Mouse (Mus musculus): ENCODE measurements at regions not wholly inside any gene's neighbourhood (a gene's known extent, or its start where the extent isn't known, plus 50 kb on each side); places are given as distances from the start of the nearest gene placed in this dataset.
"Not testable (repeated sequence)": the region's sequence is repeated elsewhere in the genome, so short reads cannot be mapped to it uniquely, and the experiment has no call there.

GRCm38 (mm10) chr13:72184116-72184845 lies 220.8 kb upstream of the Irx1 start:
- no peak for DNase-seq

DNA sequence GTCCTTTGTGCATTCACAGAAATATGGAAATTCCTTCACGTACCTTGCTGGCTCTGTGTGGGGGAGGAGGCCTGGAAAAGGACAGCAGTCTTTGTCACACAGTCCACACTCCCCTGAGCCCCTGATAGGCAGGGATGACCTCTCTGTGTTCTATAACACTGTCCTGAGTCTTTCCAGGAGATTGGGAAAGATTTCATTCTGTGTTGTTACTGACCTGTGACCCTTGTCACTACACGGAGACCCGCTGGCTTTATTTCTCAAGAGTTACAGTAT lies 221.3 kb upstream of the Irx1 start:
- no peak for DNase-seq

GRCm38 (mm10) chr13:72195881-72196280 lies 232.4 kb upstream of the Irx1 start:
- DNase-seq: no peak

DNA sequence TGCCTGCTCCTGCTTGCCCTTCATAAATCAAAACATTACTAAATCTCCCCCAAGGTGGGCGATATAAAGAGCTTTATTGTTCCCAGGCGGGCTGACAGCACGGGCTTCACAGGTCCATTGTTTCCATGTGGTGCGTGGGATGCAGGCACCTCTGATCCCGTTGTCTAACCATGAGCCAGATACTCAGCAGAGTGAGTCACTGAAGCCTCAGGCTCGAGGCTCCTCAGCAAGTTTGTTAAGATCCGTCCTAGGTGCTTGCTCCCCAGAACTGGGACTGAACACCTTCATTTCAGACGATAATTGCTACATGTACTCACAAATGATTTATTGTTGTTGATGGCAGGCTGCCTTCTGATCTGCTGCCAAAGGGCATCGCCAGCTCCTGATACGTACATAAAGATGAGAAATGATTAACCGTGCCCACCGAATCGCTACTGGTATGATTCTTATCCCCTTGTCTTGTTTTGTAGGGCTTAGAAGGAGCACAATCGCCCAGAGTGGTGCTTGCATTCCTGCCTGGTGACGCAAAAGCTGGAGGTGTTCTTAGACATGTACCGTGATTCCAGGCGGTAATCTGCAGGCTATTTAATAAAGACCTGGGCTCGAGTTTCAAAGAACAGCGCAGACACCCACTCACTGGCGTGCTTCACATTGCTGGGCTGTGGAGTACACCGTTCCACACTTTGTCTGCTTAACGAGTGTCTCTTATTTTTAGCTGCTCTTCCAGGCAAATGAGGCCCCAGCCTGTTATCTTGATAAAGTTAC lies 235.0 kb upstream of the Irx1 start:
- peak; percentile 55 for DNase-seq

GRCm38 (mm10) chr13:72209518-72209917 lies 246.0 kb upstream of the Irx1 start:
- DNase-seq: no peak

- DNase-seq: no peak
Observed at GRCm38 (mm10) chr13:72209946-72210456, 246.5 kb upstream of the Irx1 start.

GRCm38 (mm10) chr13:72210474-72211309 lies 247.2 kb upstream of the Irx1 start:
- no peak for DNase-seq

- DNase-seq: no peak
Observed at GRCm38 (mm10) chr13:72211716-72212115, 248.2 kb upstream of the Irx1 start.

DNA sequence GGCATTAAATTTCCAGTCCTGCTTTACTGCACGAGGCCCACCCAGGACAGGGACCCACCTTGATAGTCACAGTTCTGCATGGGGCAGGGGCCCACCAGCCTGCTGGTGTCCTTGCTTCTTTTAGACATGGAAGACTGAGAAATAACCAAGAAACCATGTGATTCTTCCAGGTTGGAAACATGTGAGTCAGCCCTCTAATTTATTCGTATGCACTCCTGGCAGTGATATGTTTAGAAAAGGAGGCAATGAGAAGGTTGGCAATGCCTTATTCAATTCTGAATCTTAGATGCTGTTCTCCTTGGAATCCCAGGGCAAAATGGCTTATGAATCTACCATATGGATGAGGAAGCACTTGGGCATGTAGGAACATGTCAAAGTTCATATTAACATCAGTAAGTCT lies 249.2 kb upstream of the Irx1 start:
- DNase-seq: no peak

DNA sequence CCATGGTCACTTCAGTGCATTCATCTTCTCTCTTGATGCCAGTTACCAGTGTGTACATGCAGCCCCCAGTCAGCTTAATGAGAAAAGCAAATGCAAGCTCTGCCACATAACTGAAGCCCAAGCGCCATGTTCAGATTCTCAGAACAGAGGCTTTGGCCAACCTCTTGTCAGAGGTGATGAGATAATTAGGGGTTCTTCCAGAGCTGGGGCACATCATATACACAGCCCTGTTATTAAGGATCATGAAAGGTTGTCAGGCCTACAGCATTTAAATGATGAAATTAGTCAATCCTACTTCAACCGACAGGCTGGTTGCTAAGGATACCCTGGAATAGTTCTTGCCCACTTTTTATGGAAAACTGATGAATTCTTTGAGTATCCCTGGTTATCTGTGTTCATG lies 255.8 kb upstream of the Irx1 start:
- DNase-seq: no peak

DNA sequence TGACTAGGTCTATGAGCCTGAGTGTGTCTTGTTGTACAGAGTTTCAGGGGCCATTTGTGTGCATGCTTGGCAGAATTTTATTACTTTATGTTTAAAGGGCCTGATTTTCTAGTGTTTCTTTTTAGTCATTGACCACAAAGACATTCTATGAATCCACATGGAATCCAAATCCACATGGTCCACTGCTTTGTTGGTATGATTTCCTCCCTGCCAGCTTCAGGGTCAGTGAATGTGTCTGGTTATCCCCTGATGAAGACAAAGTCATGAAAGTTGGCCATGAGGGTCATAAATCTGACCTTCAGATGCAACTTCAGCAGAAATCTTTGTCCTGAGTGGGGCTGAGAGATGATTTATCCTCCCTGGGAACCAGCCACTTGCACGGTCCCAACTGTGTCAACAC lies 263.6 kb upstream of the Irx1 start:
- no peak for DNase-seq

DNA sequence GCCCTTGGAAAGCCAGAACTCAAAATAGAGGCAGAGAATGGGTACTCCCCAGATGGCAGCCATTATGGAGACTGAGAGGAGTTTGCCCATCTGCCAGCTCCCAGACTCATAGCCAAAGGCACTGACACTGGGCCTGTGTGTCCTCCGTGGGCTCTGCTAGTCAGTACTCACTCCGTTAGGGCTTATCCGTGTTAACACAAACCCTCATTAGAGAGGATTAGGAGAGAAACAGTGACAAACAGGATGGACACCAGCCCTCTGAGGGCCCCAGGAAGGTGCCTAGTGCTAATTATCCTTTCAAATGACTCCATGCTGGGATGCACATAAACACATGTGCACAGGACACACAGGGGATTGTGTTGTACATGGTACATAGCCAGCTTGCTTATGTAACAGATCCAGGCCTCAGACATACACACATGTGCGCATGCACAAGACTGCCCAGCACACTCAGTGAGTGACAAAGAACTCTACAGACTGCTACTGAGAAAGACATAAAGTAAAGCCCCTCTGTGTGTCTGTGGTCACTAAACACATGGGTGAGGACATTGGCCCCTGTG lies 267.6 kb upstream of the Irx1 start:
- DNase-seq: no peak

GRCm38 (mm10) chr13:72232080-72232479 lies 268.6 kb upstream of the Irx1 start:
- no peak for DNase-seq

- DNase-seq: no peak
Observed at GRCm38 (mm10) chr13:72241919-72242318, 278.4 kb upstream of the Irx1 start.

DNA sequence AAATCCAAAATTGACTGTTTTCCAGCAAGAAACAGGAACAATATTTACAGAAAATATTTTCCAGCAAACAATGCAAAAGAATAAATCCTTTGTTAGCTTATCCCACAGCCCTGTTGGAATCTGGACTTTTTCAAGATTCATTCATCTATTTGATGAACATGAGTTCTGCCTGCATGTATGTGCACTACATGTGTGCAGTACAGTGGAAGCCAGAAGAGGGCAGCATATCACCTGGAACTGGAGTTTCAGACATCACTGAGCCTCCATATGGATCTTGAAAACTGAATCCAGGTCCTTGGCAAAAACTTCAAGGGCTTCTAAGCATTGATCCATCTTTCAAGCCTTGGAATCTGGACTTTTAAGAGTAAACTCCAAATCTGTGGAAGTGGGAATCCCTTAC lies 286.9 kb upstream of the Irx1 start:
- DNase-seq: no peak

DNA sequence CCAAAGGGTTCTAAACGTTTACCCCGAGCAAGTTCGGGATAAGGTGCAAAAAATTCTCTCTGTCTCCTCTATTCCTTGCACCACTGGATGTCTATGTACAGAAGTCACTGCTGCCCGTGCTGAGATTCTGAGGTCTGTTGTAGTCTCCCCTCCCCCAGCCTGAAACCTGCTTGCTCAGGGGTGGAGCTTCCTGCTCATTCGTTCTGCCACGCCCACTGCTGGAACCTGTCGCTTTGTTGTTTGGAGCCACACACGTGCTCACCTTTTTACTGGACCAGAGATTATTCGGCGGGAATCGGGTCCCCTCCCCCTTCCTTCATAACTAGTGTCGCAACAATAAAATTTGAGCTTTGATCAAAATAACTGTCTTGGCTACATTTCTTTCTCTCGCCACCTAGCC lies 289.7 kb upstream of the Irx1 start:
- DNase-seq: not testable (repeated sequence)

DNA sequence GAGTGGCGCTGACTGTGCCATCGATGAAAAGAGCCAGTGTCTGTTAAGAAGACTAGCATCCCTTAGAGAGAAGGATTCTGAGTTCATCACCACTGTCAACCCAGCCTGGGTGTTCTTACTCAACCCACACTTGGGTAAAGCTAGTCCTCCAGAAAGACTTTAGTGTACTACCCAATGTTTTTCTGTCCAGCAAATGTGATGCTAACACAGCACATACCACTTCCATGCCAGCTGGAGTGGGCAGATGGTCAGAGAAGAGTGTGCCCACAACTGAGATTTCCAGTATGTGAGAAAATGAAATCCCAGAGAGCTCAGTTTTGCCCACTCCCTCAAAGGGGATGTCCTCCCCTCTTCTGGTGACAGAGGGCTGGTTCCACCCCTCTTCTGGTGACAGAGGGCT lies 295.3 kb upstream of the Irx1 start:
- no peak for DNase-seq

DNA sequence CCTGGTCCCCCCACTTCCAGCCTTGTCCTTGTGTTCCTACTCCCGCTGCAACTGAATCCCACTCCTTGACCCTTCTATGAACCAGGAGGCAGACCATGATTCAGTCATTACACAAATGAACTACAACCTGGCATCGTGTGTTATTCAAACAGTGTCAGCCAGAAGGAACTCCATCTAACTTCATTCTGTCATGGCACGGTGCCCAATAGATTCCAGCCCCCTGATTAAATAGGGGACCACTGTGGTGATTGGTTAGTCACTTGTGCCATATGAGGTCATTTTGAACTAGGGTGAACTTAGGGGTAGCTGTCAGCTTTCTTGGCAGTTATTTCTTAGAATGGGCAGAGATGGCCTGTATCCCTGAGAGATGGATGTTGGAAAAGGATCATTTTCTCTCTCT lies 300.9 kb upstream of the Irx1 start:
- no peak for DNase-seq

GRCm38 (mm10) chr13:72265116-72265515 lies 301.6 kb upstream of the Irx1 start:
- DNase-seq: no peak

GRCm38 (mm10) chr13:72265650-72266049 lies 302.1 kb upstream of the Irx1 start:
- no peak for DNase-seq

DNA sequence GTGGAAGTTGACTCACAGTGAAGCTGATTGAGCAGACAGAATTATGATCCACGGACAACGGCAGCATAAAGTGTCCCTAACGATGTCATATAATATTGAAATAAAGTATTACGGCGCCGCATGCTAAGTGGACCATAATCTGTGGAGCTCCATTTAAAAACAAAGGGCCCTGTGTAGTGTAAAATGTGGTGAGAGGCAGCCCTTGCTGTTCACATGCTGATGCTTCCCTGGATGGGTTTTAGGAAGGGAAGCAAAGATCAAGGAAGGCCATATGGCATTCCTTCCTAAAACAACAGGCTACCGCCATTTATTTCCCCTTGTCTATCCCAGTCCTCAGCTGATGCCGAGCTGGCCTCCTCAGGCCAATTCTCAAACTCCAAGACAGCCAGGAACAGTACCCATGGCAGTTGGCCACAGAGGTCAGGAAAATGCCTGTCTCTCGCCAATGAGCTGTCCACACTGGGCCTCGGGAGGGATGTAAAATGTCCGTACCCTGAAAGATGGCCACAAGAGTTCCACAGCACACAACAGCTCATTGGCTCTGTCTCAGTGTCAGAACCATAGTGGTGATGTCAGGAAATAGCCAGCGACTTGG lies 302.7 kb upstream of the Irx1 start:
- DNase-seq: no peak

DNA sequence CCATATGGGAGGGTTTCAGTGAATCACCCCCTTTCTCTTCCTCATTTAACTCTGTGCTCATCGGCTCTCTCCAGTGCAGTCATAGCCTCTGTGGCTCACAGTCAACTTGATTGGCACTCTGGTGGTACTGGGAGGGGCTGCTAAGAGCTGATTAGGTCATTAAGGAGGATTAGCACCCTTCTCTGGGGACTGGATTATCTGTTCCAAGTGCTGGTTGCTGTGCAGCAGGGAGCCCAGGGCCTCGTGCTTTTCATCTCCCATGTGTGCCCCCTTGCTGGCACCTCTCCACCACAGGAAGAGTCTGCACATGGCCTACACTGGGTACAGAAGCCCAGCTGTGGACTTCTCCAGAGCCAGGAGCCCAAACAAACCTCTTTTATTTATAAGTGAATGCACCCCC lies 316.8 kb upstream of the Irx1 start:
- no peak for DNase-seq

GRCm38 (mm10) chr13:72280871-72281270 lies 317.3 kb upstream of the Irx1 start:
- no peak for DNase-seq

Measured in lung, postnatal 10 days (tissue).